Mouse (Mus musculus) lung, postnatal 0 days (tissue): ENCODE measurements around the gene Cnpy3. TPM values are rescaled to one million over a fixed set of nuclear protein-coding genes. Genes with fewer than 3 reads are reported as not detected.

Source experiments
- ATAC-seq: fragments of 200-750 bp; cut with Nextera tagmentation; 2 replicates; pipeline ENCODE4 v1.8.0; 2017; ENCODE audit warnings: moderate library complexity
- DNase-seq: peaks from one replicate; pipeline ENCODE4 v3.0.0-alpha.2; 2016; ENCODE audit warnings: low spot score
- H3K27ac ChIP-seq: fragments of 300-500 bp; sonication (generic); 2 replicates; pipeline ENCODE4 v1.5.1; 2014; ENCODE audit warnings: antibody characterized with exemption, mild to moderate bottlenecking, low read length, mixed read lengths
- H3K27me3 ChIP-seq: fragments of 300-500 bp; sonication (generic); replicated peaks from 2 replicates; pipeline ENCODE4 v1.6.1; 2014; ENCODE audit warnings: low read length, mixed read lengths; ENCODE audit not compliant: insufficient read depth
- H3K36me3 ChIP-seq: fragments of 300-500 bp; sonication (generic); 2 replicates; pipeline ENCODE4 v1.6.1; 2014; ENCODE audit warnings: low read length, mixed read lengths; ENCODE audit not compliant: insufficient read depth
- H3K4me1 ChIP-seq: fragments of 300-500 bp; sonication (generic); 2 replicates; pipeline ENCODE4 v1.6.1; 2014; ENCODE audit warnings: antibody characterized with exemption, low read depth, low read length, mixed read lengths; ENCODE audit not compliant: insufficient read depth
- H3K4me2 ChIP-seq: fragments of 300-500 bp; sonication (generic); replicated peaks from 2 replicates; pipeline ENCODE4 v1.6.1; 2014; ENCODE audit warnings: low read depth, mild to moderate bottlenecking, low read length, moderate library complexity, mixed read lengths
- H3K4me3 ChIP-seq: fragments of 300-500 bp; sonication (generic); 2 replicates; pipeline ENCODE4 v1.5.1; 2014; ENCODE audit warnings: low read depth, low read length
- H3K9ac ChIP-seq: fragments of 300-500 bp; sonication (generic); replicated peaks from 2 replicates; pipeline ENCODE4 v1.6.1; 2014; ENCODE audit warnings: low read depth, mild to moderate bottlenecking
- H3K9me3 ChIP-seq: fragments of 300-500 bp; sonication (generic); 2 replicates; pipeline ENCODE4 v1.6.1; 2016; ENCODE audit warnings: low read length, mixed read lengths
- CTCF ChIP-seq: IDR thresholded peaks from 2 replicates; pipeline ENCODE4 v1.5.1; 2016; ENCODE audit warnings: antibody characterized with exemption, mild to moderate bottlenecking
- EP300 ChIP-seq: IDR thresholded peaks from 2 replicates; pipeline ENCODE4 v1.6.1; 2016; ENCODE audit warnings: antibody characterized with exemption, mild to moderate bottlenecking, control low read depth
- WGBS: fragments of 180-500 bp; shearing (Covaris S2); extraction: QIAGEN DNeasy Blood & Tissue Kit; methylation state at CpG from one replicate; pipeline ENCODE4 v1.1.7; 2014; 5-methylcytosine and 5-hydroxymethylcytosine counted together
- polyA plus RNA-seq: library from polyadenylated mRNA; unstranded; fragments of >200 nt; fragmentation: Nextera tagmentation; extraction: Ambion mirVana; gene quantifications from 2 replicates; pipeline ENCODE4 v1.2.1, GENCODE M21; 2015

Gene Cnpy3
- polyA plus RNA-seq, 1 experiment from 2014 or later, result 47.0 TPM

GRCm38 (mm10) chr17:46786952-46787351 lies 34.9 kb upstream of the Cnpy3 start:
- no peaks in the 10 kb centered on the region for H3K27me3 ChIP-seq
- 85% methylated on average over 5 of the region's 5 CpGs for WGBS

GRCm38 (mm10) chr17:46783222-46783565 lies 31.2 kb upstream of the Cnpy3 start:
- peak overlapping the region; percentile 81 for H3K27ac ChIP-seq
- no peak for DNase-seq
- ATAC-seq, result no peak
- 76% methylated on average over 2 of the region's 2 CpGs for WGBS
- H3K4me2 ChIP-seq, result peak overlapping the region; percentile 66
- H3K4me3 ChIP-seq, result peak overlapping the region; percentile 72
- H3K27me3 ChIP-seq, result no peaks in the 10 kb centered on the region
- H3K9me3 ChIP-seq, result no peaks in the 10 kb centered on the region
- H3K9ac ChIP-seq, result no peak overlapping the region; the same call in 1 of the 2 replicates
- H3K4me1 ChIP-seq, result no peaks in the 10 kb centered on the region
- peaks cover 17% of the 10 kb centered on the region; the same call in 1 of the 2 replicates for H3K36me3 ChIP-seq
- TF ChIP-seq EP300 (no peak), CTCF (no peak)

More at GRCm38 (mm10) chr17:46786952-46787351, 34.9 kb upstream of the Cnpy3 start:
- Histone ChIP-seq H3K9ac (no peak overlapping the region), H3K4me1 (no peaks in the 10 kb centered on the region), H3K27ac (no peak overlapping the region), H3K9me3 (no peaks in the 10 kb centered on the region), H3K4me3 (no peak overlapping the region), H3K4me2 (no peak overlapping the region), H3K36me3 (no peaks in the 10 kb centered on the region)
- DNase-seq (no peak), ATAC-seq (no peak)
- TF ChIP-seq EP300 (no peak), CTCF (no peak)

GRCm38 (mm10) chr17:46782341-46783221 lies 30.6 kb upstream of the Cnpy3 start, which contains the start of gene Rpl7l1:
Gene Rpl7l1, minus strand, starts transcription at chr17:46782672.
- peak; percentile 97 for DNase-seq
- WGBS, result under 1% methylated on average over 44 of the region's 44 CpGs
- no peaks in the 10 kb centered on the region for H3K27me3 ChIP-seq

DNA sequence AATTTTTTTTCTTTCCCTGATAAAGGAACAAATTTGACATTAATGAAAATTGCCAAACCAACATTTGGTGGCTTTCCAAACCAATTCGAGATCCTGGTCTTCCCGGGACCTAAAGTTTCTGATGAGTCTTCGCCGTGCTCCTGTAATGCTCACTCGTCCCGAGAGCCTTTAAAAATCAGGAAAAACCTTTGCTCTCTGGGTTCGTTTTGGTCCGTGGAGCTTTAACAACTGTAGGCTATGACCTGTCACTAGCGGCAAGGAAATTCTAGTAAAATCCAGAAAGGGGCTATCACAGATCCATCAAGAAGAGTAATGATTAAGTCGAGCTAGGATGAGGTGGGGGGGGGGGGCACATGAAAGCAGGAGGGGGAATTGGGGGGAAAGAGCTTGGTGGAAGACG lies 29.9 kb upstream of the Cnpy3 start:
- Histone ChIP-seq H3K27me3 (no peaks in the 10 kb centered on the region), H3K36me3 (peaks cover 26% of the 10 kb centered on the region; the same call in 1 of the 2 replicates), H3K4me3 (peak overlapping the region; percentile 72), H3K27ac (peak overlapping the region; percentile 81), H3K4me2 (peak overlapping the region; percentile 66), H3K9ac (peak overlapping the region; percentile 70), H3K9me3 (no peaks in the 10 kb centered on the region), H3K4me1 (no peaks in the 10 kb centered on the region)
- no peak for TF ChIP-seq CTCF
- TF ChIP-seq EP300, result no peak
- WGBS, result under 1% methylated on average over 11 of the region's 11 CpGs
- ATAC-seq (no peak), DNase-seq (peak; percentile 34)

More at GRCm38 (mm10) chr17:46782341-46783221, 30.6 kb upstream of the Cnpy3 start, which contains the start of gene Rpl7l1:
- H3K9ac ChIP-seq, result peak within 1 kb of the TSS; percentile 70
- H3K4me3 ChIP-seq, result peak within 1 kb of the TSS; percentile 72
- H3K4me2 ChIP-seq, result peak within 1 kb of the TSS; percentile 66
- peak; percentile 97 for ATAC-seq
- H3K36me3 ChIP-seq, result peaks cover 21% of the 10 kb centered on the region; the same call in 1 of the 2 replicates
- peak within 1 kb of the TSS; percentile 81 for H3K27ac ChIP-seq
- no peaks in the 10 kb centered on the region for H3K4me1 ChIP-seq
- peak; percentile 61 for TF ChIP-seq EP300
- peak; percentile 71 for TF ChIP-seq CTCF
- H3K9me3 ChIP-seq, result no peaks in the 10 kb centered on the region

DNA sequence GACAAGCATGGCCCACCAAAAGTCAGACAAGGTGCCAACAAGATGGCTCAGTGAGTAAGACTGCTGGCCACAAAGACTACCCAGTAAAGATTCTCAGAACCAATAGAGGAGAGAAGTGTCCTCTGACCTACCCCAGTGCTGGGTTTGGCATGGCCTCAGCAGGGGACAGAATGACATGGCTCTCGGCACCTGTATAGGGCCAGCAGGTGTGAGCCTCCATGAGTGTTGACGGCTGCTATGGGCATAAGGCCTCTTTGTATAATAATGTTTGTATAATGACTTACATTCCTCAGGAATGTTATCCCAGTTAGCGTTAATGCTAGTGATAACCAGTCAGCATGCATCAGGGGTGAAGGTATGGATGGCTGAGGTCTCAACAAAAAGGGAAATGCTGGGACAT lies 24.1 kb upstream of the Cnpy3 start:
- no peak for DNase-seq
- Histone ChIP-seq H3K36me3 (peaks cover 41% of the 10 kb centered on the region; the same call in 1 of the 2 replicates), H3K9me3 (no peaks in the 10 kb centered on the region), H3K9ac (no peak overlapping the region), H3K4me1 (peaks cover 3% of the 10 kb centered on the region; the same call in 1 of the 2 replicates), H3K4me3 (no peak overlapping the region), H3K27ac (peak overlapping the region; percentile 60), H3K4me2 (no peak overlapping the region), H3K27me3 (no peaks in the 10 kb centered on the region)
- TF ChIP-seq EP300, result no peak
- no peak for TF ChIP-seq CTCF
- no peak for ATAC-seq
- 50% methylated on average over 3 of the region's 3 CpGs for whole genome bisulfite sequencing

DNA sequence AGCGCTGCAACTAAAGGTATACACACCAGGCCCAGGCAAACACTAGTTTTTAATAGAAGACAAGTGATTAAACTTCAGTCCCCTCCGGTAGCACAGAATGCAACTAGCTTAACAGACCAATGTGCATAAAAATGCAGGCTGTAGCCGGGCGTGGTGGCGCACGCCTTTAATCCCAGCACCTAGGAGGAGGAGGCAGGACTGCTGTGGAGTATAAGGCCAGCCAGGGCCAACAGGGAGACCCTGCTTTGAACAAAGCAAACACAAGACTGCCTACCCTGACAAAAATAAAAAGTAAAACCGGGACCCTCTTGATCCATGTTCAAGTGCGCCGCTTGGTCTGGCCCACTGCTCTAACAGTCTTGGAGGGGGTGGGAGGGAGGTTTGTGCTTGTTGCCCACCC lies 23.1 kb upstream of the Cnpy3 start:
- Histone ChIP-seq H3K27ac (no peak overlapping the region; the same call in 1 of the 2 replicates), H3K4me3 (no peak overlapping the region), H3K36me3 (peaks cover 41% of the 10 kb centered on the region; the same call in 1 of the 2 replicates), H3K4me1 (peaks cover 3% of the 10 kb centered on the region; the same call in 1 of the 2 replicates), H3K4me2 (no peak overlapping the region), H3K9ac (no peak overlapping the region), H3K27me3 (no peaks in the 10 kb centered on the region), H3K9me3 (no peaks in the 10 kb centered on the region)
- ATAC-seq, result no peak
- TF ChIP-seq EP300 (no peak), CTCF (no peak)
- no peak for DNase-seq
- 87% methylated on average over 9 of the region's 9 CpGs for WGBS
